Mouse (Mus musculus): ENCODE data around the gene Ephb1.

GRCm38 (mm10) chr9:102211296-102212035 lies 143.0 kb downstream of the Ephb1 start:
- TF ChIP-seq CTCF (IDR thresholded peaks at IDR 0.05; ENCODE audit: low read depth) = no peak
- TF ChIP-seq EP300 (optimal IDR thresholded peaks at IDR 0.05) = no peak
